In the genomic region with DNA sequence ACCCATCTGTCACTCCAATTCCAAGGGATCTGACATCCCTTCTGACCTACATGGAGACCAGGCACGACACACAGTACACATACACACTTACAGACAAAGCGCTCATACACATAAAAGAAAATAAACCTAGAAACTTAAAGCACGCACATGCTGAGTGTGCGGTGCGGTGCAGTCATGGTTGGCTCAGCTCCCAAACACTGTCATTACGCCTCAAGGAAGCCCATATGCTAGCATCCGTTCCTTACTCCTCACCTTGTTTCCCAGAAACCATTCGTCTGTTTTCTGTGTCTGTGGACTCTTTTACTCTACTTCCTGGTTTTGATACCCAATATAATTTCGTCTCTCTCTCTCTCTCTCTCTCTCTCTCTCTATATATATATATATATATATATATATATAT, we compare ENCODE assay signal across 29 mouse cellular contexts. TPM values are rescaled to one million over a fixed set of nuclear protein-coding genes. Genes with fewer than 3 reads are reported as not detected.
DNase-seq lines count a peak whose midpoint lies in the region; ATAC-seq and TF ChIP-seq lines count a peak whose summit lies in the region.
"Had no signal": no experiment of that assay in that cellular context is flagged by ENCODE, and none has a peak within 500 bp of the region (broad histone marks: within the 10 kb centered on the region; RNA-seq: fewer than 3 reads in every experiment).

No protein-coding gene starts in this region.

- H3K27me3 ChIP-seq in forebrain, embryonic 15.5 days = no peaks in the 10 kb centered on the region
- H3K27me3 ChIP-seq in forebrain, embryonic 10.5 days (ENCODE audit: poor library complexity, severe bottlenecking) = 0 out of 2 replicates have a peak, but pooled peaks cover under 1% of the 10 kb centered on the region
- no peaks in the 10 kb centered on the region for H3K27me3 ChIP-seq in hindbrain, postnatal 0 days (ENCODE audit: insufficient read depth, low read length)
- H3K27me3 ChIP-seq in hindbrain, embryonic 12.5 days = no peaks in the 10 kb centered on the region; the same call in 1 of the 2 replicates
- H3K27me3 ChIP-seq: embryonic facial prominence, embryonic 12.5 days; embryonic facial prominence, embryonic 15.5 days had no signal

- peak; percentile 43 to 49 for DNase-seq in cerebellum, postnatal 10 days
- no peak for DNase-seq in cerebellum, postnatal 25 days
- DNase-seq in forebrain, embryonic 10.5 days (ENCODE audit: extremely low spot score, low spot score) = no peak
- peak; percentile 31 for DNase-seq in hindbrain, postnatal 0 days (ENCODE audit: low spot score)
- peak; percentile 10 for DNase-seq in brain, embryonic 18.5 days (ENCODE audit: low read depth, low spot score)
- no peak for DNase-seq in layer of hippocampus, adult 9-11 months
- DNase-seq: adrenal gland, postnatal 10 days; adrenal gland, postnatal 36 days; cerebellum, adult 2 months; cerebellum, adult 9-11 months; gastrocnemius, adult 2 months; gastrocnemius, postnatal 14 days; heart, adult 11 months; kidney, adult 18-20 months; kidney, adult 9 months had no signal

- no peak overlapping the region for H3K4me3 ChIP-seq in forebrain, embryonic 15.5 days
- H3K4me3 ChIP-seq in forebrain, embryonic 10.5 days = no peak overlapping the region
- no peak overlapping the region for H3K4me3 ChIP-seq in hindbrain, postnatal 0 days (ENCODE audit: low read length)
- H3K4me3 ChIP-seq in hindbrain, embryonic 12.5 days = no peak overlapping the region
- H3K4me3 ChIP-seq: embryonic facial prominence, embryonic 12.5 days; embryonic facial prominence, embryonic 15.5 days; gastrocnemius, adult 2 months; hindbrain, embryonic 13.5 days had no signal

- H3K9me3 ChIP-seq in forebrain, embryonic 15.5 days = no peaks in the 10 kb centered on the region
- H3K9me3 ChIP-seq in forebrain, embryonic 10.5 days = no peaks in the 10 kb centered on the region
- H3K9me3 ChIP-seq in hindbrain, postnatal 0 days (ENCODE audit: low read length) = no peaks in the 10 kb centered on the region
- H3K9me3 ChIP-seq in hindbrain, embryonic 12.5 days (replicated peaks) = no peaks in the 10 kb centered on the region
- H3K9me3 ChIP-seq: embryonic facial prominence, embryonic 12.5 days; embryonic facial prominence, embryonic 15.5 days; hindbrain, embryonic 13.5 days had no signal

- H3K4me2 ChIP-seq in forebrain, embryonic 15.5 days (replicated peaks) = no peak overlapping the region
- H3K4me2 ChIP-seq in hindbrain, postnatal 0 days (ENCODE audit: low read depth, low read length) = no peak overlapping the region
- H3K4me2 ChIP-seq in hindbrain, embryonic 12.5 days (replicated peaks) = no peak overlapping the region
- H3K4me2 ChIP-seq: embryonic facial prominence, embryonic 12.5 days; embryonic facial prominence, embryonic 15.5 days; heart, embryonic 11.5 days; hindbrain, embryonic 13.5 days had no signal

- peak; percentile 41; the same call in 1 of the 2 replicates for ATAC-seq in forebrain, embryonic 15.5 days (replicated peaks)
- ATAC-seq in hindbrain, postnatal 0 days = no peak
- no peak for ATAC-seq in hindbrain, embryonic 12.5 days (ENCODE audit: low FRiP score)
- ATAC-seq: activated CD4-positive, CD25-positive, alpha-beta regulatory T cell, adult 4 months; hindbrain, embryonic 16.5 days; inflammation-experienced regulatory T-cells, adult 6 months; intestine, embryonic 16.5 days had no signal

- peak overlapping the region; percentile 44; the same call in 1 of the 2 replicates for H3K27ac ChIP-seq in forebrain, embryonic 15.5 days (replicated peaks)
- no peak overlapping the region for H3K27ac ChIP-seq in forebrain, embryonic 10.5 days
- no peak overlapping the region for H3K27ac ChIP-seq in hindbrain, postnatal 0 days
- H3K27ac ChIP-seq in hindbrain, embryonic 12.5 days = no peak overlapping the region
- H3K27ac ChIP-seq: embryonic facial prominence, embryonic 12.5 days; embryonic facial prominence, embryonic 15.5 days; gastrocnemius, adult 2 months; hindbrain, embryonic 13.5 days had no signal

- H3K4me1 ChIP-seq in forebrain, embryonic 15.5 days = peaks cover 5% of the 10 kb centered on the region; the same call in 1 of the 2 replicates
- no peaks in the 10 kb centered on the region for H3K4me1 ChIP-seq in forebrain, embryonic 10.5 days
- H3K4me1 ChIP-seq in hindbrain, postnatal 0 days (ENCODE audit: insufficient read depth, low read length) = no peaks in the 10 kb centered on the region
- no peaks in the 10 kb centered on the region for H3K4me1 ChIP-seq in hindbrain, embryonic 12.5 days
- H3K4me1 ChIP-seq: embryonic facial prominence, embryonic 12.5 days; embryonic facial prominence, embryonic 15.5 days; hindbrain, embryonic 13.5 days had no signal

- TF ChIP-seq CTCF in hindbrain, postnatal 0 days (IDR thresholded peaks at IDR 0.05; ENCODE audit: low read depth) = no peak

- no peak overlapping the region for H3K9ac ChIP-seq in forebrain, embryonic 15.5 days (replicated peaks)
- no peak overlapping the region for H3K9ac ChIP-seq in hindbrain, postnatal 0 days (replicated peaks; ENCODE audit: low read length)
- no peak overlapping the region for H3K9ac ChIP-seq in hindbrain, embryonic 12.5 days
- H3K9ac ChIP-seq: embryonic facial prominence, embryonic 12.5 days; embryonic facial prominence, embryonic 15.5 days; hindbrain, embryonic 13.5 days had no signal

- H3K36me3 ChIP-seq in forebrain, embryonic 15.5 days = no peaks in the 10 kb centered on the region
- H3K36me3 ChIP-seq in forebrain, embryonic 10.5 days (replicated peaks) = no peaks in the 10 kb centered on the region
- H3K36me3 ChIP-seq in hindbrain, postnatal 0 days (ENCODE audit: insufficient read depth, low read length) = no peaks in the 10 kb centered on the region
- no peaks in the 10 kb centered on the region for H3K36me3 ChIP-seq in hindbrain, embryonic 12.5 days
- H3K36me3 ChIP-seq: embryonic facial prominence, embryonic 12.5 days; embryonic facial prominence, embryonic 15.5 days; hindbrain, embryonic 13.5 days had no signal

- WGBS in forebrain, embryonic 15.5 days = 72% methylated on average over 9 of the region's 9 CpGs
- WGBS in forebrain, embryonic 10.5 days = 90% methylated on average over 9 of the region's 9 CpGs
- 69% methylated on average over 9 of the region's 9 CpGs for WGBS in hindbrain, postnatal 0 days
- 75% methylated on average over 9 of the region's 9 CpGs for WGBS in hindbrain, embryonic 12.5 days

RNA-seq across cellular contexts. Expression of a gene that starts 42.6 kb away (rescaled TPM):
- 0.68 and 0.75 TPM in 2 replicates for polyA plus RNA-seq in forebrain, embryonic 15.5 days (2015; fragmentation: Nextera tagmentation; extraction: Ambion mirVana)
- polyA plus RNA-seq in forebrain, embryonic 10.5 days (2016; fragmentation: Nextera tagmentation; extraction: Ambion mirVana) = 2.0 and 5.5 TPM in 2 replicates
- 18.8 and 23.2 TPM in 2 replicates for total RNA-seq in hindbrain, postnatal 0 days (2014; rRNA removed)
- polyA plus RNA-seq in hindbrain, postnatal 0 days (2015; fragmentation: Nextera tagmentation; extraction: Ambion mirVana) = 17.4 and 20.0 TPM in 2 replicates
- polyA plus RNA-seq in hindbrain, embryonic 12.5 days (2016; fragmentation: Nextera tagmentation; extraction: Ambion mirVana) = 17.9 and 19.1 TPM in 2 replicates
- total RNA-seq: adrenal gland, postnatal 10 days; adrenal gland, postnatal 36 days; common myeloid progenitor, adult 5-6 weeks; gastrocnemius, adult 2 months; gastrocnemius, postnatal 14 days; hematopoietic stem cell, adult 5-6 weeks had no signal
- polyA plus RNA-seq: activated CD4-positive, CD25-positive, alpha-beta regulatory T cell, adult 4 months; embryonic facial prominence, embryonic 15.5 days; inflammation-experienced regulatory T-cells, adult 6 months had no signal

RNA-seq across cellular contexts. Expression of a gene that starts 58.5 kb away (rescaled TPM):
- 0.91 and 2.9 TPM in 2 replicates for polyA plus RNA-seq in forebrain, embryonic 15.5 days (2015; fragmentation: Nextera tagmentation; extraction: Ambion mirVana)
- polyA plus RNA-seq in forebrain, embryonic 10.5 days (2016; fragmentation: Nextera tagmentation; extraction: Ambion mirVana) = 0.33 and 0.35 TPM in 2 replicates
- total RNA-seq in hindbrain, postnatal 0 days (2014; rRNA removed) = 3.2 and 7.0 TPM in 2 replicates
- 3.5 TPM in 2 replicates for polyA plus RNA-seq in hindbrain, postnatal 0 days (2015; fragmentation: Nextera tagmentation; extraction: Ambion mirVana)
- 1.0 and 2.1 TPM in 2 replicates for polyA plus RNA-seq in hindbrain, embryonic 12.5 days (2016; fragmentation: Nextera tagmentation; extraction: Ambion mirVana)
- total RNA-seq: common myeloid progenitor, adult 5-6 weeks; hematopoietic stem cell, adult 5-6 weeks had no signal
- polyA plus RNA-seq: activated CD4-positive, CD25-positive, alpha-beta regulatory T cell, adult 4 months; heart, embryonic 11.5 days; heart, embryonic 14.5 days; heart, postnatal 0 days; inflammation-experienced regulatory T-cells, adult 6 months had no signal

Comparison
In these comparisons a context has a peak if more than half of its experiments do, and no peak if none do; other contexts are left out.
1. DNase-seq: peak in cerebellum, postnatal 10 days (2 of 2), hindbrain, postnatal 0 days (single experiment) and brain, embryonic 18.5 days (single experiment); none in cerebellum, postnatal 25 days (0 of 2), forebrain, embryonic 10.5 days (single experiment) and layer of hippocampus, adult 9-11 months (single experiment).